Mouse (Mus musculus) ES-E14 (cell line): ENCODE results near the gene Aldh9a1.

Experiments used
- CHD2 ChIP-seq: IDR thresholded peaks from 2 replicates; pipeline ENCODE4 v1.6.1; 2014; ENCODE audit warnings: mild to moderate bottlenecking, low read depth, low read length, inconsistent platforms
- HCFC1 ChIP-seq: IDR thresholded peaks from 2 replicates; pipeline ENCODE4 v1.6.1; 2012; ENCODE audit warnings: low read length, inconsistent platforms, borderline replicate concordance; ENCODE audit not compliant: insufficient read depth
- MAFK ChIP-seq: IDR thresholded peaks from 2 replicates; pipeline ENCODE4 v1.6.1; 2014; ENCODE audit warnings: mild to moderate bottlenecking, low read depth, low read length, inconsistent platforms; ENCODE audit not compliant: insufficient read depth
- ZC3H11A ChIP-seq: IDR thresholded peaks from 2 replicates; pipeline ENCODE4 v1.6.1; 2012; ENCODE audit warnings: low read depth, mild to moderate bottlenecking, inconsistent platforms, low read length, borderline replicate concordance
- ZNF384 ChIP-seq: IDR thresholded peaks from 2 replicates; pipeline ENCODE4 v1.6.1; 2012; ENCODE audit warnings: low read depth, low read length, inconsistent platforms

GRCm38 (mm10) chr1:167336398-167336797 is 13.4 kb upstream of the Aldh9a1 start:
- TF ChIP-seq CHD2 (no peak), HCFC1 (no peak), MAFK (no peak), ZC3H11A (no peak), ZNF384 (no peak)
